Mouse (Mus musculus): ENCODE measurements at regions not wholly inside any gene's neighbourhood (a gene's known extent, or its start where the extent isn't known, plus 50 kb on each side); places are given as distances from the start of the nearest gene placed in this dataset.
"Not testable (repeated sequence)": the region's sequence is repeated elsewhere in the genome, so short reads cannot be mapped to it uniquely, and the experiment has no call there.

DNA sequence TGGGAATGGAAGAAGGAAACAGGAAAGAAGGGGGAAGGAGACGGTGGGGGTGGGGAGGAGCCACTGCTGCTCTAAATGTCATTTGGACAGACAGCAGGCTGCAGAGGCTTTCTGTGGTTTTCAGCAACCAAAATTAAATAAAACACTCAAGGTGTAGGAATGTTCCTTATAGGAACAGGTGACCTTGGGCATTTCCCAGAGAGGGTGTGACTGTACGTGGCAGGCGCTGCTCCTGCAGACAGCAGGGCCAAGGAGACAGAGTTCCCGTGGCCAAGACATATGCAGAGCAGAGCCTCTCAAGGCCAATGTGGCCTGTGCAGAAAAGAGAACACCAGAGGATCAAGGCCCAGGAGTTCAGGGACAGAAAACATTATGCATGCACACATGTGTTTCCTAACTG, 175.9 kb upstream of the Afdn start:
- Histone ChIP-seq H3K36me3 (ENCODE audit: control insufficient read depth, insufficient read depth, low read length) (no peaks in the 10 kb centered on the region), H3K27ac (ENCODE audit: low read depth, low read length) (no peak overlapping the region), H3K4me1 (replicated peaks; ENCODE audit: control insufficient read depth, insufficient read depth, low read length) (no peaks in the 10 kb centered on the region), H3K9me3 (ENCODE audit: control insufficient read depth, low read length) (no peaks in the 10 kb centered on the region), H3K9ac (ENCODE audit: low read length) (no peak overlapping the region), H3K4me2 (ENCODE audit: low read depth, low read length, severe bottlenecking) (no peak overlapping the region), H3K27me3 (ENCODE audit: control insufficient read depth, insufficient read depth, low read length) (no peaks in the 10 kb centered on the region), H3K4me3 (ENCODE audit: low read depth, low read length) (no peak overlapping the region)
- 0 out of 2 replicates have a peak, but pooled peaks have one; percentile 21 for ATAC-seq (replicated peaks; ENCODE audit: low FRiP score)
- 78% methylated on average over 4 of the region's 4 CpGs for WGBS
- peak; percentile 31 for DNase-seq (ENCODE audit: low spot score)

- not testable (repeated sequence) for H3K27ac ChIP-seq (ENCODE audit: low read depth, low read length); H3K4me1 ChIP-seq (replicated peaks; ENCODE audit: control insufficient read depth, insufficient read depth, low read length); H3K4me3 ChIP-seq (ENCODE audit: low read depth, low read length); H3K4me2 ChIP-seq (ENCODE audit: low read depth, low read length, severe bottlenecking); H3K9me3 ChIP-seq (ENCODE audit: control insufficient read depth, low read length); ATAC-seq (replicated peaks; ENCODE audit: low FRiP score); H3K27me3 ChIP-seq (ENCODE audit: control insufficient read depth, insufficient read depth, low read length); H3K36me3 ChIP-seq (ENCODE audit: control insufficient read depth, insufficient read depth, low read length); H3K9ac ChIP-seq (ENCODE audit: low read length)
- DNase-seq (ENCODE audit: low spot score) = peak; percentile 48
- WGBS = 75% methylated on average over 1 of the region's 1 CpGs
Measured at GRCm38 (mm10) chr17:13590240-13590837, 170.0 kb upstream of the Afdn start.
